Mouse (Mus musculus) CH12.LX (cell line): ENCODE measurements around the gene Zpr1. TPM values are rescaled to one million over a fixed set of nuclear protein-coding genes. Genes with fewer than 3 reads are reported as not detected.

Source experiments
- DNase-seq: peaks from one replicate; pipeline ENCODE4 v3.0.0-alpha.2; 2013; ENCODE audit errors: extremely low read depth
- H3K27ac ChIP-seq: 2 replicates; pipeline ENCODE4 v1.5.1; 2012; ENCODE audit warnings: low read depth, mild to moderate bottlenecking, control low read depth, moderate library complexity; ENCODE audit not compliant: insufficient read depth
- H3K27me3 ChIP-seq: replicated peaks from 2 replicates; pipeline ENCODE3; 2012; ENCODE audit warnings: inconsistent platforms
- H3K36me3 ChIP-seq, 2 experiments: replicated peaks in 1 of 2; 2 replicates each; pipeline versions ENCODE3 to v1.6.1; 2012; ENCODE audit warnings: inconsistent platforms in 1 of 2, low read length in 1 of 2, mild to moderate bottlenecking in 1 of 2, mixed read lengths in 1 of 2, moderate library complexity in 1 of 2; ENCODE audit not compliant: control insufficient read depth in 1 of 2, insufficient read depth in 1 of 2
- H3K4me1 ChIP-seq, 2 experiments: 2 replicates each; pipeline ENCODE4 v1.6.1; 2012; ENCODE audit warnings: inconsistent platforms in 1 of 2, moderate library complexity in 1 of 2; ENCODE audit not compliant: insufficient read depth in 2 of 2, control insufficient read depth in 1 of 2
- H3K4me2 ChIP-seq: 2 replicates; pipeline ENCODE4 v1.6.1; 2012; ENCODE audit warnings: low read depth, mild to moderate bottlenecking, control low read depth; ENCODE audit not compliant: poor library complexity, insufficient read depth, severe bottlenecking
- H3K4me3 ChIP-seq, 3 experiments: fragments of 150-350 bp in 1 of 3; sonication (generic) in 1 of 3; replicated peaks in 1 of 3; 2 replicates each; pipeline versions ENCODE3 to v1.5.1; 2011 to 2012; ENCODE audit warnings: low read depth in 2 of 3, low read length in 2 of 3, mild to moderate bottlenecking in 2 of 3, moderate library complexity in 2 of 3, control low read depth in 1 of 3, improper control_type of control experiment in 1 of 3, inconsistent platforms in 1 of 3, mixed read lengths in 1 of 3; ENCODE audit not compliant: poor library complexity in 1 of 3
- H3K79me2 ChIP-seq: replicated peaks from 2 replicates; pipeline ENCODE4 v1.6.1; 2012; ENCODE audit warnings: mild to moderate bottlenecking, moderate library complexity; ENCODE audit not compliant: control insufficient read depth, poor library complexity, insufficient read depth, severe bottlenecking; ENCODE audit errors: extremely low read depth
- H3K9ac ChIP-seq: 2 replicates; pipeline ENCODE4 v1.6.1; 2012; ENCODE audit warnings: low read depth, mild to moderate bottlenecking, control low read depth, moderate library complexity; ENCODE audit not compliant: insufficient read depth
- H3K9me3 ChIP-seq: replicated peaks from 2 replicates; pipeline ENCODE3; 2012; ENCODE audit warnings: low read length, inconsistent platforms, mixed read lengths
- BHLHE40 ChIP-seq: IDR thresholded peaks from 2 replicates; pipeline ENCODE4 v1.6.1; 2011; ENCODE audit warnings: mild to moderate bottlenecking, low read depth, low read length, improper control_type of control experiment
- CHD1 ChIP-seq: IDR thresholded peaks from 2 replicates; pipeline ENCODE4 v1.6.1; 2012; ENCODE audit warnings: low read depth, low read length, improper control_type of control experiment, inconsistent platforms
- CTCF ChIP-seq, 2 experiments: IDR thresholded peaks in 1 of 2; conservative IDR thresholded peaks in 1 of 2; 2 replicates each; pipeline ENCODE4 v1.5.1; 2011 to 2012; ENCODE audit warnings: low read depth in 2 of 2, low read length in 2 of 2, improper control_type of control experiment in 1 of 2, inconsistent platforms in 1 of 2, mild to moderate bottlenecking in 1 of 2, moderate library complexity in 1 of 2
- E2F4 ChIP-seq: IDR thresholded peaks from 2 replicates; pipeline ENCODE4 v1.6.1; 2011; ENCODE audit warnings: low read depth, low read length, improper control_type of control experiment; ENCODE audit not compliant: insufficient replicate concordance
- EP300 ChIP-seq: IDR thresholded peaks from 2 replicates; pipeline ENCODE4 v1.6.1; 2011; ENCODE audit warnings: low read length, improper control_type of control experiment
- GABPA ChIP-seq: IDR thresholded peaks from 2 replicates; pipeline ENCODE4 v1.6.1; 2012; ENCODE audit warnings: low read depth, low read length, improper control_type of control experiment, inconsistent platforms; ENCODE audit not compliant: insufficient replicate concordance
- IRF4 ChIP-seq: IDR thresholded peaks from 2 replicates; pipeline ENCODE4 v1.6.1; 2014; ENCODE audit warnings: low read depth, mild to moderate bottlenecking, inconsistent platforms, low read length, improper control_type of control experiment
- JUND ChIP-seq: conservative IDR thresholded peaks from 2 replicates; pipeline ENCODE4 v1.6.1; 2011; ENCODE audit warnings: low read depth, low read length, improper control_type of control experiment
- KAT2A ChIP-seq: IDR thresholded peaks from 2 replicates; pipeline ENCODE4 v1.6.1; 2012; ENCODE audit warnings: low read length, improper control_type of control experiment, inconsistent platforms; ENCODE audit not compliant: insufficient replicate concordance
- MAFK ChIP-seq: IDR thresholded peaks from 2 replicates; pipeline ENCODE4 v1.6.1; 2011; ENCODE audit warnings: low read length, improper control_type of control experiment; ENCODE audit not compliant: insufficient replicate concordance
- MEF2A ChIP-seq: IDR thresholded peaks from 2 replicates; pipeline ENCODE4 v1.6.1; 2014; ENCODE audit warnings: low read depth, mild to moderate bottlenecking, inconsistent platforms, low read length, improper control_type of control experiment, borderline replicate concordance
- MXI1 ChIP-seq: IDR thresholded peaks from 2 replicates; pipeline ENCODE4 v1.6.1; 2011; ENCODE audit warnings: mild to moderate bottlenecking, low read depth, low read length, improper control_type of control experiment
- MYC ChIP-seq: IDR thresholded peaks from 2 replicates; pipeline ENCODE4 v1.6.1; 2011; ENCODE audit warnings: low read depth, mild to moderate bottlenecking, improper control_type of control experiment, low read length
- NELFE ChIP-seq: IDR thresholded peaks from 2 replicates; pipeline ENCODE4 v1.6.1; 2011; ENCODE audit warnings: low read depth, low read length, improper control_type of control experiment
- POLR2A ChIP-seq: IDR thresholded peaks from 2 replicates; pipeline ENCODE4 v1.6.1; 2011; ENCODE audit warnings: low read depth, mild to moderate bottlenecking, improper control_type of control experiment, low read length
- POLR2AphosphoS2 ChIP-seq: IDR thresholded peaks from 2 replicates; pipeline ENCODE4 v1.6.1; 2011; ENCODE audit warnings: low read depth, low read length, improper control_type of control experiment
- SIN3A ChIP-seq: IDR thresholded peaks from 2 replicates; pipeline ENCODE4 v1.6.1; 2012; ENCODE audit warnings: low read length, improper control_type of control experiment, inconsistent platforms
- TBP ChIP-seq: conservative IDR thresholded peaks from 2 replicates; pipeline ENCODE4 v1.6.1; 2011; ENCODE audit warnings: low read depth, low read length, improper control_type of control experiment
- TCF12 ChIP-seq: IDR thresholded peaks from 2 replicates; pipeline ENCODE4 v1.6.1; 2014; ENCODE audit warnings: low read depth, mild to moderate bottlenecking, inconsistent platforms, low read length, improper control_type of control experiment
- ZMIZ1 ChIP-seq: IDR thresholded peaks from 2 replicates; pipeline ENCODE4 v1.6.1; 2012; ENCODE audit warnings: low read depth, mild to moderate bottlenecking, inconsistent platforms, low read length, improper control_type of control experiment
- dilution Hi-C: fragments of 300-500 bp; cut with MboI; formaldehyde crosslinking; loops from 2 replicates; pipeline ENCODE4 v1.14.3; 2020; ENCODE audit warnings: low sequenced_read_pairs; ENCODE audit not compliant: extremely low pct_unique_long_range_greater_than_20kb, extremely low pct_ligation_motif_present
- in situ Hi-C: fragments of 300-500 bp; cut with MboI; formaldehyde crosslinking; loops from 3 replicates; pipeline ENCODE4 v1.14.3; 2019; ENCODE audit warnings: low sequenced_read_pairs, low pct_ligation_motif_present, low pct_unique_long_range_greater_than_20kb, mixed read lengths
- polyA plus RNA-seq: library from polyadenylated mRNA; unstranded; fragments of >175 nt; gene quantifications from 2 replicates; pipeline ENCODE4 v1.2.1, GENCODE M21; 2012; ENCODE audit warnings: low read depth; ENCODE audit not compliant: insufficient read length
- total RNA-seq, 2 experiments: library from RNA; depleted of rRNA; stranded (reverse); fragments of 300-350 nt in 1 of 2; fragments of >200 nt in 1 of 2; gene quantifications; 2 replicates each; pipeline ENCODE4 v1.2.3; 2012 to 2014

The Zpr1 gene
- total and polyA plus RNA-seq, 3 experiments: 46.0 to 108 (median 66.8) TPM

DNA sequence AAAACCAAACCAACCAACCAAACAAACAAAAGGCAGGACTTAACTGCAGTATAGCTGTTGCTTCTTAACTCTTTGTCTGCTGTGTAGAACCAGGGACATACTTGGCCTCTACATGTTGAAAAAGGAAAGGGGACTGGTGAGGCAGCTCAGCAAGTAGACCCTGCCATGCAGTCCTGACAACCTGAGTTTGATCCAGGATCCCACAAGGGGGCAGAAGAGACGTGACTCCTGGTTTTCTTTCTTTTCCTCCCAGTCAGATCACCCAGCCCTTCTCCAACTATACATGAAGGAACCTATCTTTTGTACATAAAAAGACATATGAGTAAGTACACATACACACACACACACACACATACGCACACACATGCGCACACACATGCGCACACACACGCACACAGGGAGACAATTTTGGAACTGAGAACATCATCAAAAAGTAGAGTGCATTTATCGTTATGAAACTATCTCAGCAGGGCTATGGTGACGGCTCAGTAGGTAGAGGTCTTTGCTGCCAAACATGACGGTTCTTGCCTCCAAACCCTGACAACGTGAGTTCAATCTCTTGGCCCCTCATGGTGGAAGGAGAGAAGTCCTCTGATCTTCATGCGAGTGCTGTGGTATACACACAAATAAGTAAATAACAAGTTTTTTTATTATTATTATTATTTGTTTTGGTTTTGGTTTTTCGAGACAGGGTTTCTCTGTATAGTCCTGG is 54.0 kb downstream of the Zpr1 start:
- Histone ChIP-seq H3K4me1 (no peaks in the 10 kb centered on the region), H3K27ac (no peak overlapping the region), H3K9ac (no peak overlapping the region), H3K79me2 (no peaks in the 10 kb centered on the region), H3K9me3 (peaks cover 4% of the 10 kb centered on the region), H3K27me3 (peaks cover 40% of the 10 kb centered on the region), H3K36me3 (no peaks in the 10 kb centered on the region), H3K4me2 (no peak overlapping the region), H3K4me3 (no peak overlapping the region)
- DNase-seq: no peak
- dilution Hi-C loops (no loop called here), in situ Hi-C loops (no loop called here)
- TF ChIP-seq IRF4 (no peak), POLR2A (no peak)

- H3K9ac ChIP-seq: no peak overlapping the region
Measured at GRCm38 (mm10) chr9:46327706-46328571, 55.1 kb downstream of the Zpr1 start.

DNA sequence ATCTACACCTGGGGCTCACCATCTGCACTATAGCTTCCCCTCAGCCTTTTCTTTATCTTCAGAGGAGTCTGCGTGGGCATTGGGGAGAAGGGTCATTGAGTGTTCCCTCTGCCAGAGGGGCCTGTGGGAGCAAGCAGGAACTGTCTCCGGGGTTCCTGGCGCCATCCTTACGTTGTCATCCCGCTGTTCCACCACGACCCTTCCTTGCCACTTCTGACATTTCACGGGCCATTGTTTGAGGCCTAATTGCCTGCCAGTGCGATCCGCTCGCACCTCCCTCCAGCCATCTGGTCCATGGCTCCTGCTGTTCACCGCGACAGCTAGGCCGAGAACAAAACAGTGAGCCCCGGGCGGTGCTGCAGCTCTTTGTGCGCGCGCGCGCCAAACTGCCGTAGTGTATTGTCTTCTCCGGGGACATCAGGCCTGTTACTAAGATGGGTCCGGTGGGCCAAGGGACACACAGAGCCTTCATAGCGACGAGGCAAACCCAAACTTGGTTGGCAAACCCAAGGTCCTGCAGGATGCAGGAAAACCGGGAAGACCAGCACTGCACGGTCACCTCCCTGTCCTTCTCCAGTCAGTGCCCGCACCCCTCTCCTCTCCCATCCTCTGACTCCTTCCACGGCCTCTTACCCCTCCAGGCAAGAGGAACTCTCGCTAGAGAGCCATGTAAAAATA is 55.8 kb downstream of the Zpr1 start:
- TF ChIP-seq MYC: no peak
- TF ChIP-seq TCF12: no peak
- TF ChIP-seq E2F4: no peak
- no peak for TF ChIP-seq POLR2AphosphoS2
- no peak for TF ChIP-seq MEF2A
- TF ChIP-seq MAFK: no peak
- no peak for TF ChIP-seq JUND
- TF ChIP-seq NELFE: no peak
- no peak for TF ChIP-seq CHD1
- TF ChIP-seq GABPA: no peak
- no peak for TF ChIP-seq ZMIZ1
- TF ChIP-seq IRF4: no peak

More at GRCm38 (mm10) chr9:46327706-46328571, 55.1 kb downstream of the Zpr1 start:
- Histone ChIP-seq H3K4me3 (no peak overlapping the region), H3K36me3 (no peaks in the 10 kb centered on the region)
- dilution Hi-C loops: no loop called here
- TF ChIP-seq IRF4: no peak
- no peak for TF ChIP-seq BHLHE40
- no peak for TF ChIP-seq KAT2A
- peak in 1 of 2 experiments; percentile 56; a peak in 2 of 4 replicates for TF ChIP-seq CTCF (conservative IDR thresholded peaks at IDR 0.05 in 1 of 2, IDR thresholded peaks at IDR 0.05 in 1 of 2; ENCODE audit: low read depth in 2 of 2, low read length in 2 of 2)
- no peak for TF ChIP-seq MXI1
- TF ChIP-seq SIN3A: no peak
- TF ChIP-seq EP300: no peak
- no peak for TF ChIP-seq TBP
- TF ChIP-seq, all 38 proteins: peak for 1
- peaks cover 4% of the 10 kb centered on the region for H3K9me3 ChIP-seq
- no peaks in the 10 kb centered on the region for H3K4me1 ChIP-seq
- peak; percentile 17 for DNase-seq
- H3K27me3 ChIP-seq: peaks cover 34% of the 10 kb centered on the region
- no peak overlapping the region for H3K4me2 ChIP-seq
- no peak overlapping the region for H3K27ac ChIP-seq
- in situ Hi-C loops: no loop called here
- no peaks in the 10 kb centered on the region for H3K79me2 ChIP-seq

More for the DNA sequence above, 55.8 kb downstream of the Zpr1 start:
- Histone ChIP-seq H3K4me2 (no peak overlapping the region), H3K27me3 (peaks cover 32% of the 10 kb centered on the region), H3K27ac (no peak overlapping the region), H3K4me1 (no peaks in the 10 kb centered on the region), H3K9me3 (peaks cover 4% of the 10 kb centered on the region), H3K9ac (no peak overlapping the region), H3K4me3 (no peak overlapping the region), H3K36me3 (no peaks in the 10 kb centered on the region), H3K79me2 (no peaks in the 10 kb centered on the region)
- dilution Hi-C loops (no loop called here), in situ Hi-C loops (no loop called here)
- DNase-seq: no peak
